Mouse (Mus musculus) erythroblast, embryonic 14.5 days (primary cell): Measurements from ENCODE around the gene Fam168a.

ENCODE experiments used
- GATA1 ChIP-seq: IDR thresholded peaks from 2 replicates; pipeline ENCODE4 v1.6.1; 2012; ENCODE audit warnings: low read length, inconsistent platforms, mixed read lengths
- TAL1 ChIP-seq: IDR thresholded peaks from 3 replicates; pipeline ENCODE4 v1.6.1; 2012; ENCODE audit warnings: low read length, inconsistent platforms, mixed read lengths

DNA sequence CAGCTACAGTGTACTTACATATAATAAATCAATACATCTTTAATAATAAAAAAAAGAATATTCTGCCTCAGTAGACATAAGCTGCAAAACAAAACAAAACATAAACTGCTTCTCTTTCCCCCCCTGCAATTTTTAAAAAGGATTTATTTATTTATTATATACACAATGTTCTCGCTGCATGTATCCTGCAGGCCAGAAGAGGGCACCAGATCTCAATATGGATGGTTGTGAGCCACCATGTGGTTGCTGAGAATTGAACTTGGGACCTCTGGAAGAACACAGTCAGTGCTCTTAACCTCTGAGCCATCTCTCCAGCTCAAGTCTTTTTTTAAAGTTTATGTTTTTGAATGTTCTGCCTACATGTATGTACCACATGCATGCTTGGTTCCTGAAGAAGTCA is 67.8 kb downstream of the Fam168a start:
- TF ChIP-seq GATA1 (no peak), TAL1 (no peak)
